ENCODE assay signal across 8 mouse cellular contexts in genomic region chr14:25587487-25588001, GRCm38 (mm10).
DNase-seq lines count a peak whose midpoint lies in the region; ATAC-seq and TF ChIP-seq lines count a peak whose summit lies in the region.

No protein-coding gene starts in this region.

- peaks cover 28% of the 10 kb centered on the region for H3K4me1 ChIP-seq in lung, adult 2 months (ENCODE audit: control insufficient read depth, insufficient read depth, low read length)
- H3K4me1 ChIP-seq in heart, embryonic 14.5 days (ENCODE audit: control insufficient read depth in 2 of 2, insufficient read depth in 2 of 2, low read length in 2 of 2): peaks cover 48 to 52% of the 10 kb centered on the region in 2 experiments
- H3K4me1 ChIP-seq in kidney, postnatal 0 days (replicated peaks; ENCODE audit: insufficient read depth, low read length): peaks cover 36% of the 10 kb centered on the region
- peaks cover 54% of the 10 kb centered on the region for H3K4me1 ChIP-seq in stomach, embryonic 15.5 days

- 15% methylated on average over 6 of the region's 6 CpGs for WGBS in lung, adult 2 months
- 8% methylated on average over 6 of the region's 6 CpGs for WGBS in heart, embryonic 14.5 days
- WGBS in kidney, postnatal 0 days: 8% methylated on average over 6 of the region's 6 CpGs
- 14% methylated on average over 6 of the region's 6 CpGs for WGBS in stomach, embryonic 15.5 days

- peak; percentile 64 to 75 for DNase-seq in lung, adult 18-20 months
- no peak for DNase-seq in lung, adult 2 months
- DNase-seq in embryo, embryonic 10.5 days (ENCODE audit: low spot score): peak; percentile 71
- peak; percentile 55 for DNase-seq in kidney, postnatal 0 days (ENCODE audit: low spot score)
- DNase-seq in lung, postnatal 25 days (ENCODE audit: low spot score): peak; percentile 70

- H3K4me2 ChIP-seq in heart, embryonic 14.5 days (ENCODE audit: low read length): peak overlapping the region; percentile 39
- no peak overlapping the region for H3K4me2 ChIP-seq in kidney, postnatal 0 days (ENCODE audit: low read length)
- peak overlapping the region; percentile 19 for H3K4me2 ChIP-seq in stomach, embryonic 15.5 days

- no peak for TF ChIP-seq POLR2A in lung, adult 2 months (IDR thresholded peaks at IDR 0.05; ENCODE audit: borderline replicate concordance, extremely low read depth, low read depth, low read length)

- H3K9ac ChIP-seq in heart, embryonic 14.5 days (ENCODE audit: low read length): peak overlapping the region; percentile 65
- no peak overlapping the region for H3K9ac ChIP-seq in kidney, postnatal 0 days (ENCODE audit: low read depth, low read length)
- 0 out of 2 replicates have a peak overlapping the region, but pooled peaks have one; percentile 24 for H3K9ac ChIP-seq in stomach, embryonic 15.5 days

- no peak for TF ChIP-seq CTCF in lung, adult 2 months (IDR thresholded peaks at IDR 0.05; ENCODE audit: insufficient read depth, low read length)
- no peak for TF ChIP-seq CTCF in kidney, postnatal 0 days (IDR thresholded peaks at IDR 0.05; ENCODE audit: low read depth)

- H3K36me3 ChIP-seq in heart, embryonic 14.5 days (ENCODE audit: control insufficient read depth, insufficient read depth, low read length): peaks cover 36% of the 10 kb centered on the region
- peaks cover 11% of the 10 kb centered on the region; the same call in 1 of the 2 replicates for H3K36me3 ChIP-seq in kidney, postnatal 0 days (ENCODE audit: insufficient read depth, low read length)
- peaks cover 7% of the 10 kb centered on the region; the same call in 1 of the 2 replicates for H3K36me3 ChIP-seq in stomach, embryonic 15.5 days

- no peak overlapping the region for H3K4me3 ChIP-seq in lung, adult 2 months (replicated peaks; ENCODE audit: extremely low read depth, low read depth, low read length)
- no peak overlapping the region for H3K4me3 ChIP-seq in heart, embryonic 14.5 days (ENCODE audit: control insufficient read depth in 1 of 2, insufficient read depth in 1 of 2, low read depth in 1 of 2, low read length in 2 of 2)
- no peak overlapping the region for H3K4me3 ChIP-seq in kidney, postnatal 0 days (replicated peaks; ENCODE audit: low read depth, low read length)
- no peak overlapping the region for H3K4me3 ChIP-seq in stomach, embryonic 15.5 days (replicated peaks)

- peak; percentile 56 for ATAC-seq in heart, embryonic 14.5 days (ENCODE audit: insufficient number of reproducible peaks, insufficient read depth, low FRiP score, low read depth)
- ATAC-seq in kidney, postnatal 0 days (replicated peaks; ENCODE audit: low FRiP score, low read depth): no peak; the same call in 1 of the 2 replicates
- ATAC-seq in stomach, embryonic 15.5 days (ENCODE audit: insufficient read depth, low FRiP score, low read depth): peak; percentile 48
- ATAC-seq in activated CD4-positive, CD25-positive, alpha-beta regulatory T cell, adult 4 months: no peak

- no peaks in the 10 kb centered on the region for H3K9me3 ChIP-seq in heart, embryonic 14.5 days (ENCODE audit: control insufficient read depth, low read length)
- H3K9me3 ChIP-seq in kidney, postnatal 0 days (replicated peaks; ENCODE audit: low read length): no peaks in the 10 kb centered on the region
- no peaks in the 10 kb centered on the region for H3K9me3 ChIP-seq in stomach, embryonic 15.5 days

- H3K27me3 ChIP-seq in heart, embryonic 14.5 days (ENCODE audit: control insufficient read depth, insufficient read depth, low read length): no peaks in the 10 kb centered on the region
- no peaks in the 10 kb centered on the region for H3K27me3 ChIP-seq in kidney, postnatal 0 days (ENCODE audit: insufficient read depth, low read length)
- H3K27me3 ChIP-seq in stomach, embryonic 15.5 days (replicated peaks): no peaks in the 10 kb centered on the region

- H3K27ac ChIP-seq in heart, embryonic 14.5 days (replicated peaks in 1 of 2; ENCODE audit: control insufficient read depth in 1 of 2, insufficient read depth in 1 of 2, low read depth in 2 of 2, low read length in 2 of 2): peak overlapping the region; percentile 93 to 97
- peak overlapping the region; percentile 79 for H3K27ac ChIP-seq in kidney, postnatal 0 days
- peak overlapping the region; percentile 92 for H3K27ac ChIP-seq in stomach, embryonic 15.5 days

Comparison
In these comparisons a context has a peak if more than half of its experiments do, and no peak if none do; other contexts are left out.
1. ATAC-seq: peak in heart, embryonic 14.5 days (single experiment) and stomach, embryonic 15.5 days (single experiment); none in kidney, postnatal 0 days (single experiment) and activated CD4-positive, CD25-positive, alpha-beta regulatory T cell, adult 4 months (single experiment).
2. Peak in every context shown above with its lines, with median percentiles within 50 percentile points of each other: H3K27ac ChIP-seq.